Mouse (Mus musculus) urinary bladder, postnatal 14 days (tissue): ENCODE results near the gene Ino80d.

ENCODE experiments used
- DNase-seq: peaks from one replicate; pipeline ENCODE4 v3.0.0; 2021; ENCODE audit warnings: low spot score

The Ino80d gene

GRCm38 (mm10) chr1:63107614-63108327, 6.7 kb downstream of the Ino80d start:
- no peak for DNase-seq

GRCm38 (mm10) chr1:63102758-63103451, 11.6 kb downstream of the Ino80d start:
- DNase-seq: no peak

GRCm38 (mm10) chr1:63100196-63100595, 14.3 kb downstream of the Ino80d start:
- DNase-seq: no peak

GRCm38 (mm10) chr1:63098831-63099230, 15.6 kb downstream of the Ino80d start:
- no peak for DNase-seq

- no peak for DNase-seq
Observed at GRCm38 (mm10) chr1:63096071-63096470, 18.4 kb downstream of the Ino80d start.

GRCm38 (mm10) chr1:63089795-63090194, 24.7 kb downstream of the Ino80d start:
- DNase-seq: no peak

- DNase-seq: no peak
Observed at GRCm38 (mm10) chr1:63088614-63089013, 25.9 kb downstream of the Ino80d start.

- no peak for DNase-seq
Observed at GRCm38 (mm10) chr1:63080277-63080676, 34.2 kb downstream of the Ino80d start.

GRCm38 (mm10) chr1:63076383-63076782, 38.1 kb downstream of the Ino80d start:
- DNase-seq: no peak

GRCm38 (mm10) chr1:63071379-63071778, 43.1 kb downstream of the Ino80d start:
- DNase-seq: no peak

GRCm38 (mm10) chr1:63058361-63058760, 56.1 kb downstream of the Ino80d start:
- no peak for DNase-seq

- DNase-seq: no peak
Observed at GRCm38 (mm10) chr1:63057849-63058248, 56.6 kb downstream of the Ino80d start.

GRCm38 (mm10) chr1:63057318-63057717, 57.1 kb downstream of the Ino80d start:
- no peak for DNase-seq

GRCm38 (mm10) chr1:63055386-63055785, 59.1 kb downstream of the Ino80d start:
- DNase-seq: no peak

- DNase-seq: no peak
Observed at GRCm38 (mm10) chr1:63050866-63051265, 63.6 kb downstream of the Ino80d start.

GRCm38 (mm10) chr1:63049977-63050376, 64.5 kb downstream of the Ino80d start:
- no peak for DNase-seq

- DNase-seq: no peak
Observed at GRCm38 (mm10) chr1:63047983-63048382, 66.5 kb downstream of the Ino80d start.

- no peak for DNase-seq
Observed at GRCm38 (mm10) chr1:63032929-63033328, 81.5 kb downstream of the Ino80d start.

- DNase-seq: no peak
Observed at GRCm38 (mm10) chr1:63019916-63020315, 94.6 kb downstream of the Ino80d start.

- DNase-seq: no peak
Observed at GRCm38 (mm10) chr1:63005013-63005646, 109.3 kb downstream of the Ino80d start.

GRCm38 (mm10) chr1:63001874-63002273, 112.6 kb downstream of the Ino80d start:
- no peak for DNase-seq

- DNase-seq: no peak
Observed at GRCm38 (mm10) chr1:62993348-62993747, 121.1 kb downstream of the Ino80d start.

GRCm38 (mm10) chr1:62992648-62993047, 121.8 kb downstream of the Ino80d start:
- no peak for DNase-seq
